Mouse (Mus musculus) erythroid progenitor cell, adult 5-6 weeks (primary cell): ENCODE results near the gene Cdiptos. TPM values are rescaled to one million over a fixed set of nuclear protein-coding genes. Genes with fewer than 3 reads are reported as not detected.
A peak's percentile ranks its signal among the peaks of the same experiment; 100 is the strongest.

ENCODE experiments used
- ATAC-seq: replicated peaks from 2 replicates; pipeline ENCODE4 v1.8.0; 2016; ENCODE audit warnings: moderate number of reproducible peaks, mild to moderate bottlenecking, moderate TSS enrichment, inconsistent platforms; ENCODE audit not compliant: poor library complexity, low FRiP score, severe bottlenecking
- total RNA-seq, 2 experiments: library from RNA; stranded (forward) in 1 of 2; stranded (reverse) in 1 of 2; fragments of 150-400 nt in 1 of 2; fragments of 186-747, 209-891 nt in 1 of 2; gene quantifications; 2 replicates each; pipeline versions ENCODE4 v1.2.3 to v1.2.4; 2015 to 2017; ENCODE audit warnings: low replicate concordance in 2 of 2

Cdiptos gene
- 2.9 TPM in 1 of 2 replicates, not detected in the other for total RNA-seq (2015; ENCODE audit: low replicate concordance)
- not detected in 2 replicates for total RNA-seq (2017; ENCODE audit: low replicate concordance)

DNA sequence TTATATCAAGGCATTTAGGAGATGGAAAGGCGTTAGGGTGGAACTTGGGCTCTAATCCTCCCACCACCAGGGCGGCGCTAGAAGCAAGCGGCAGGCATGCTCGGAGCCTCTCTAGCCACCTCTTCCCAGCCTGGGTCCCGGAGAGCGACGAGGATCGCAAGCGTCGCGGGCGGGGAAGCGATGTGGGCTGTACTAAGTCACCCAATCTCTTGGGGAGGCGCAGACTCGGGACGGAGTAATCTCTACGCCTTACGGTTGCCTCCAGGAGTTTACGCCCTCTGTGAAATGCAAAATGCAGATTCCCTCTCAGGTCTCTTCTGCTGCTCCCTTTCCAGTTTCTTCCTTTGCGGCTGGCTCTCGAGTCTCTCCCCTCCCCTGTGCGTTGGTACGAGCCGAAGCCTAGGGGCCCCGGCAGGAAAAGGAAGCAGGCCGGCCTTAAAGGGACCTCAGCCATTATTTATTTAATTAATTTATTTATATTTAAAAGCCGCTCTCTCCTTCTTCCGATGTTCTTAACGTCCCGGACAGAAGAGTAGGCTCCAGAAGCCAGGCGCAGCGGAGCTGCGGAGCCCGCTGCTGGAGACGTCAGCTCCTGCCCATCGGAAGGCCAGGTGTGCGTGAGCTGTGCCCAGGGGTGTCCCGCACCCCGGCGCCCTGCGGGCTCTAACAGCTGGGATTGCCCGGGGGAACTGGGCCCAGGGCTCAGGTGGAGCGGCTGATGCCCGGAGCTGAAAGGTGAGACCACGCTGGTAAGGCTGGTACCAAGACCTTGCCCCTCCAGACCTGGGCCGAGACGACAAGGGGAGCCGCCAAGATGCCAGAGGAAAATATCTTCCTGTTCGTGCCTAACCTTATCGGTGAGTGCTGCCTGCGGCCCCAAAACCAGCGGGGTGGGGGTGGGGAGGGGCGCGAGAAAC lies at the start of gene Cdiptos:
Cdiptos (minus strand) TSS at position 149 of the 917 bp plus-strand sequence.
- ATAC-seq = peak; percentile 94

DNA sequence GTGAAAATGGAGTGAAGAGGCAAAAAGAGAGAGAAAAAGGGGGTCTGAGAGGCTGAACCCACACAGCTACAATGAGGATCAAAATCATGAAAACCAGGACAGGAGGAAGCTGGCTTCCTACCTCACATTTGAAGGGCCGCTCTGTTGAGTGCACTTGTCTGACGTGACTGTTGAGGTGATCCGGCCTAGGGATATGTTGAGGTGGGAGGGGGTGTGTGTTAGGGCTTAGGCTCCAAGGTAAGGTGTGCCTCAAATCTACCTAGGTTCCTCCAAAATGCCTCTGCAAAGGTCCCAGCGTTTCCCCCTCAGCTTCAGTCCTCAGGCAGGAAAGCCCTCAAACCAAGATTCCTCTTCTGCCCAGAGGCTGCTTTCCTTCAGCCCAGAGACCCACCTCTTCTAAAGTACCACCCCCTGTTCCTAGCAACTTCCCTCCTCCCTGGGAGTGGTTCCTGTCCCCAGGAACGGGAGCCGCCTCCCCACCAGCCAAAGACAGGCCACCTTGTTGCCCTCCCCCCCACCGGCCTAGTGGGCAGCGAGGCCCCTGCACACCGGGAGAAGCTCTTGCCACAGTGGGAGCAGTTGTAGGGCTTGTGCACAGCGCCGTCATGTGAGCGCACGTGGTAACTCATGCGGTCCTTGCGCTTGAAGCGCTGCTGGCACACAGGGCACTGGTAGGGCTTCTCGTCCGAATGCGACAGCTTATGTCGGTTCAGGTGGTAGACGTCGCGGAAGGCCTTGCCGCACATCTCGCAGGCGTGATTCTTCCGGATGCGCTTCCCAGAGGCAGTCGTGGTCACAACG lies 49.1 kb upstream of the Cdiptos start:
- ATAC-seq = peak; percentile 39

DNA sequence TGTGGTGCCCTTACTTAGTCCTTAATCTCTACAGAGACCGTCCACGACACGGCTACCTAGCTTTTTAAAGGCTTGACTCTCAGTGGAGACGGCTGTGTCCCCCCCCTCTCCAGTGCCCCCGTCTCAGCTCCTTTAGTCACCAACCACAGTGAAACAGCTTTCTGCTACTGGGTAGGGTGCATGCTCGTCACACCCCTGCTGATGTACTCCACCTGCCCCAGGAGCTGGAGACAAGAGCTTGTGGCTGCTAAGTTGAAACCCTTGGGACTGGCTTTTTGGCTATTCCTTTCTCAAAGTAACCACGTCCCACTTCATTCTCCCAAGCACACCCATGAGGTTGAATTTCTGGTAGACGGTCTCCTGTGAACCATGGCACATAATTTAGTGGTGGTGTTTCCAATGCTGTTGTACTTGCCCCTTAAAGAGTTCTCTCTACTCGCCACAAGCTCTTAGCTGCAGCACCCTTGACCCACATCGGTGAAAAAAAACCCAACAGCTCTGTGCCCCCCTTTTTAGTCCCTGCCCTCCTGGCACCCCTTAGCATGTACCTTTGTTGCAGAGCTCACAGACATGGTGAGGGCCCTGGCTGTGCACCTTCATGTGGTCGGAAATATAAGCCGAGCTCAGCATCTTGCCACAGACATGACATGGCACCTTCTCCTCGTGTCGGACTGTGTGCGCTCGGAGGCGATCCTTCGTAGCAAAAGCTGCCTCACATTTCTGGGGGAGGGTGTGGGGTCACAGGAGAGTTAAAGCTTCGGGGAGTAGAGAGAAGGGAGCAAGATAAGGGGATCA lies 48.2 kb upstream of the Cdiptos start:
- ATAC-seq = no peak

DNA sequence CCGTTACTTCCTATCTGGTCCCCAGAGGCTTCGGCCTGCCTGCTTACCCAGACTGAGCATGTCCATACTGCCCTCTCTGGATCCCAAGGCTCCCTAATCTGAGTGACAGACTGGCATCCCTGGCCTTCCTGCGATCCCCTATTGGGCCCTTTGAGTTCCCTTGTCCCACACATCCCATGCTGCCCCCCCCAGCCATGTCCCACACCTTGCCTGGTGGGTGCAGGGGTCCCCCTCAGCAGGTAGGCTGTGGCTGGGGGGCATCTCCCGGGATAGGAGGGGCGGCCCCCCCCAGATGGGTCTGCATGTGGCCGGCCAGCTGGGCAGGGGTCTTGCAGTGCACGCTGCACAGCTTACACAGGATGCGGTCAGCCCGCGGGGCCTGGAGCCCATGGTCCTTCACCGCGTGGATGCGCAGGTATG lies 47.4 kb upstream of the Cdiptos start:
- ATAC-seq = no peak

DNA sequence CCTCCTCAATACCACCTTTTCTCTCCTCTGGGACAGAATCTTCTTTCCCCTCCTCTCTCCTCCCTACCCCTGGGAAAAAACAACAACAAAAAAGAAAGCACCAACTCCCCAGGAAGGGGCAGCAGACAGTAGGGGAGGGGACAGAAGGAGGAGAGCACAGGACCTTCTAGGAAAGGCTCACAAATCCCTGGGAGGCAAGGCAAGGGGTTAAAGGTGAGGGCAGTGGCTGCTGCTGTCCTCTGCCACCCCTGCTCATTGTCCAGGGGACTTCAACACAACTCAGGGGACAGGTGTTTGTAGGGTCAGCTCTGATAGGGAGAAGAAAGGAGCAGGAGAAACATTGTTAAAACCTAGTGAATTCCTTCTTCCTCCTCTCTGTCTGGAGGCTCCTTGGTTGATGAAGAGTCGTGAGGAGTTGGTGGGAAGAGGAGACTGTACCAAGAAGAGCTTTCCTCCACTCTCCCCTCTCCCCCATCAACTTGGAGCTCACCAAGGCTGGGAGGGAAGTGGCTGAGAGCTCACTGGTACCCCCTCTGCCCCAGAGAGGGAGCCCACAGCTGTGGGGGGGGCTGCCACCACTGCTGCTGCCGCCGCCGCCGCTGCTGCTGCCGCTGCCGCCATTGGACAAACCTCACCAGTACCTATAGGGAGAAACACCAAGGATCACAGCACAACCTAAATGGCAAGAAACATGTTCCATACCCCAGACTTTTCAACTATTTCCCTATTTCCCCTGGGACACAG lies 46.8 kb upstream of the Cdiptos start:
- no peak for ATAC-seq

DNA sequence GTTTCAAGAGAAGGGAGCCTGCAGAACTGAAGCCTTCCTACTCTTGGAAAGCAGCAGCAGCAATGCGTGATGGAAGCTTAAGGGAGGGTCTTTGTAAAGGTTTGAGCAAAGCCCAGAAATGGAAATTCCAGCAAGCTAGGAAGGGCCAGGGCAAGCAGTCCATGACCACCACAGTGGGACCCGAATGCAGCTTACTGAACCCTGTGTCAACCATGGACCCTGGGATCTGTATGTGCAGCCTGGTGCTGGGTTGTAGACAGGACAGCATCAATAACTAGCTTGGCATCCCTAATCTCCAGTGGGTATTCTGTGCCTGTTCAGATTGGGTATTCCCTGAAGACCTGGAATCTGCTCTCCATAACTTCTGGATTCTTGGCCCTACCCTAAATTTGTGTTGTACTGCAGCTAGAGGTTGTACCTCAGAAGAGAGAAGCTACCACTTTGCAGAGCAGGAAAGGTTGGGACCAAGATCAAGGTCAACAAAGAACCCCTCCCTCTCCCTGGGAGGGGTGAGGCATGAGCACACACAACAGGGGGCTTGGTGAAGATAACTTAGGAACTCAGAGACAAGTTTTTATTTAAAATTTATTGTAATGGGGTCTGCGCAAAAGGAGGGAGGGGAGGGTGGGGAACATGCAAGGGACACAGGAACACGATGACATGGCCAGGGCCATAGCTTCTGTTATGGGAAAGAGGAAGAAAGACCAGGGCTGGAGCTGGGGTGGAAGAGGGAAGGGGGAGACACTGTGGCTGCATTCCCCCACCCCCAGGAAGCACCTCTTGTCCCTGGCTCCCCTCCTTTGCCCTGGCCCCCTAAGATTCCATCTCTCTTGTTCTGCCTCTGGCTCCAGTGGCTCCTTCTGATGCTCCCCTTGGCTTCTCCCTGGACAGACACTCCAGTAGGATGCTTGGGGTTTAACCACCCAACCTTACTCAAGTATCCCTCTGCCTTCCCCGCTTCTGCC lies 45.9 kb upstream of the Cdiptos start:
- ATAC-seq = no peak

DNA sequence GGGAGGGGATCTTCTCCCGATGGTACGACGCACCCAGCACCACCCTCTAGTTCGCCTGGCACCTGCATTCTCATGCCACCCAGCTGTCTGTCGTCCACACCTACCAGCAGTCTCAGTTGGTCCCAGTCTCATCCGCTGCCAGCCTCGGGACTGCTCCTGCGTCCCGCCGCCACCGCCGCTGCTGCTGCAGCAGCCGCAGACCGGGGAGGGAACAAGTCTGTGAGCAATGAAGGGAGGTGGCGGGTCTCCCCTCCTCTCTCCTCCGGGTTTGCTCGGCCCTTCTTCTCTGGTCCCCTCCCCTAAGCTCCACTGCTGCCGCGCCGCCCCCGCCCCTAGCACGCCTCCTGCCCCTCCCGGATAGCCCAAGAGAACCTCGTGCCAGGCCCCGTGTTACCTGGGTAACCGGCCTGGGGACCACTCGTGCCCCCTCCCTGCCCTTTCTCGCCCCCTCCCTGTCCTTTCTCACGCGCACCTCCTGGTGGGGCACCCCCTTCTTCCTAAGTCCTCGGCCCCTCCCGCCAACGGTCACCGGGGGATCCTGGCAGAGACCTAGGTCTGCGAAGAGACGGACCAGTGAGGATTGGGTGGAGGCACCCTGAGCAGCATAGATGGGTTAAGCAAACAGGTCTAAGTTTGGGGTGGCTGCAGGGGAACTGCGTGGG lies 45.1 kb upstream of the Cdiptos start, which contains the start of the genes Gm42742 and Prrt2:
Gm42742 (minus strand) TSS at position 197 of the 662 bp plus-strand sequence.
Prrt2 (minus strand) TSS at position 311 of the 662 bp plus-strand sequence.
- no peak for ATAC-seq

DNA sequence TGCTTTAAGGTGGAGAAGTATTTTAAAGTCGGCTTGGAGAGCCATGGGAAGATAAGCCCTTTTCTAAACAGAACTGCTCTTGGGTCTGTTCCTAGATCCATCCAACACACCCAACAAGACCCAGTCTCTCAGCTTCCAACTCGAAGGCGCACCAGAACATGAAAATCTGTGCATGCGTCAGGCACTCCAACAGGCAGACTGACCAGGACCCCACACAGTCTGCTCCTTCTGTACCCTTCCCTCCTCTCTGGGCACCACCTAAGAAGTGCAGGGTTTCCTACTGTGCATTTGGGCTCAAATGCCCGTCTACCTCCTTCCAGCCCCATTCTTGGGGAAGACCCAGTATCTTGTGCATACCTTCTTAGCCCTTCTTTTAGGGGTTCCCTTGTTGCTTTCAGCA lies 44.6 kb upstream of the Cdiptos start:
- ATAC-seq = no peak

DNA sequence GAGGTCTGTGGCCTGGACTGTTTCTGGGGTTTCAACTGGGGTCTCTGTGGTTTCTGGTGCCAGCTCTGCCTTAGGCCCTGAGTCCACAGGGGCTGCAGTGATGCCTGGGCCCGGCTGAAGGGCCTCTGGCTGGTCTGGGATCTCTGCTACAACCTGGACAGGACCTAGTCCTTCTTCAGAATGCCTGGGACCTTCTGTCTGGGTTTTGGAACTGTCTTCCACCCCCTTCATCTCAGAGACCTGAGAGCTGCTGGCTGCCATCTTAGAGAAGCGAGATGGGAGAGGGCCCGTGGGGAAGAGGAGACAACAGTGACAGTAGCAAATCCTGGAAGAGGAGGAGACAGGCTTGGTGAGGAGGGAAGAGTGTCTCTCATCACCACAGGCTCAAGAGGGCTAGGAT lies 44.1 kb upstream of the Cdiptos start:
- ATAC-seq = no peak

DNA sequence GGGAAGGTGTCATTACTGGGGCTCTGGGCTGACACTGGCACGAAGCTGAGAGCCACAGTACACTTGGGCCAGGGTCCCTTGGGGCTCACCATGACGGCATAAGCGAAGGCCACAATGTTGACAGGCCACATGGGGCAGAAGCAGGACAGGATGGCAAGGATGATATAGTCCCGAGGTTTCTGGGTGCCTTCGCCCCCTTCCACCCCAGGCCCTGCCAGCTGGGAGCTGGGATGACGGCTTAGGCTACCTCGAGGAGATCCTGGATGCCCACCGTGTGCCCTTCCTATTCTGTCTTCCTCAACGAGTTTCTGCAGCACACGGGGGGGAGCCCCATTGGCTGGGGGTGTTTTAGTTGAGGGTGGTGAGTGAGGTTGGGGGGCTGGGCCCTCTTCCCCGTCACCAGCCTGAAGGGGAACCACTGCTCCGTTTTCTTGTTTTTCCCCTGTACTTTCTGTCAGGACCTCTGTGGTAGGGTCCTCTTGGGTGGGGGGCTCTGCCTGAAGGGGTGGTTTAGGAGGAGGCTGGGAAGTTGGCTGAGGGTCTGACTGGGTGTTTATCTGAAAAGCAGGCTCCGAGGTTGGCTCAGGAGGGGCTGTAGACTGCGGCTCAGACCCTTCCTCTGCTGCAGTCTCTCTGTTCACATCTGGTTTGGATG lies 43.5 kb upstream of the Cdiptos start:
- ATAC-seq = no peak

DNA sequence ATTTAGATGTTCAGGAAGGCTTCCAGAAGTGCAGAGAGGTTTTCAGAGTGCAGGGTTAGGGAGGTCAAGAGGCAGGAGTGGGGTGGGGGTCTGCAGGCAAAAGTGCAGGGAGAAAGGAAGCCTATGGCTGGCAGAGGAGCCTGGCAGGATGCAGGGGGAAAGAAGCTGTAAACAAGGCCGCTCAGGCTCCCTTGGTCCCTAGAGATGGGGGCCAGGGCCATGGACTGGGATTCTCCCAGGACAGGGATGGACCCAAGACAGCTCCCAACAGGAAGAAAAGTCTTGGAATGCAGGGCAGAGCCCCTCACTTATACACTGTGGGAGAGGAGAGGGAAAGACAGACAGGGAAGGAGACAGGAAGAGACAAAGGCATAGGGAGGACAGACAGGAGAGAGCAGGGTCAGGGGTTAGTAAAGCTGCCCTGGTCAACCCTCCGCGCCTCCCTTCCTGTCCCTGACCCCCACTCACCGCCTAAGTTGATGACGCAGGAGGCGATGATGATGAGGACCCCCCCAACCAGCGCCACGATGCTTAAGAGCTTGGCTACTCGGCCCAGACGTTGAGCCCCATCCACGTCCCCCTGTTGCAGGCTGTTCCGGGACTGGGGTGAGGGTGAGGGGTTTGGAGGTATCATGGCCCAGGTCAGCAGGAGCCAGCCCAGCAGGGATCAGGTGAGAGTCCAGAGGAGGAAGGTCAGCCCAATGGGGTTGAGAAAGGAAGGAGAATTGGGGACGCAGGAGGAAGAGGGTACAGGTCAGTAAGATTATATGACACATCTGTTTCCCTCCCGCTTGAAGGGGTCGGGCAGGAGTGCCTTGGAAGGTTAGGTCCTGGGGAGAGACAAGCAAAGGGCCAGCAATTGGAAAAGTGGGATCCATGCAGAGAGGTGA lies 42.8 kb upstream of the Cdiptos start:
- no peak for ATAC-seq

DNA sequence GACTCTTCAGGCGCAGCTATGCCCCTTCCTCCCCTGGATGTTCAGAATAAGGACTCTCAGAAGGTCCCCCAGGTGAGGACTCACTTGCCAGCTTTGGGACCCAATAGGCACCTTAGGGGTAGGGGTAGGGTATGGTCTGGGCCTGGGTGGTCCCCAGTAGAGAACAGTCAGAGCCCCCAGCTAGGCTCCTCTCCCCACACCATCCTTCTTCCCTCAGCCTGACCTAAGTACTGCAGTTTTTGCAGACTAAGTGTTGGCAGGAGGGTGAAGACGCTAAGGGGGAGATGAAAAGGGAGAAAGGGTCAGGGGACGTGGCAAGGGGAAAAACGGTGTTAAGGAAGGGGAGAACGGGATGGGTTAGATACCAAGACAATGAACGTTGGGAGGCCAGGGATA lies 42.0 kb upstream of the Cdiptos start:
- no peak for ATAC-seq

DNA sequence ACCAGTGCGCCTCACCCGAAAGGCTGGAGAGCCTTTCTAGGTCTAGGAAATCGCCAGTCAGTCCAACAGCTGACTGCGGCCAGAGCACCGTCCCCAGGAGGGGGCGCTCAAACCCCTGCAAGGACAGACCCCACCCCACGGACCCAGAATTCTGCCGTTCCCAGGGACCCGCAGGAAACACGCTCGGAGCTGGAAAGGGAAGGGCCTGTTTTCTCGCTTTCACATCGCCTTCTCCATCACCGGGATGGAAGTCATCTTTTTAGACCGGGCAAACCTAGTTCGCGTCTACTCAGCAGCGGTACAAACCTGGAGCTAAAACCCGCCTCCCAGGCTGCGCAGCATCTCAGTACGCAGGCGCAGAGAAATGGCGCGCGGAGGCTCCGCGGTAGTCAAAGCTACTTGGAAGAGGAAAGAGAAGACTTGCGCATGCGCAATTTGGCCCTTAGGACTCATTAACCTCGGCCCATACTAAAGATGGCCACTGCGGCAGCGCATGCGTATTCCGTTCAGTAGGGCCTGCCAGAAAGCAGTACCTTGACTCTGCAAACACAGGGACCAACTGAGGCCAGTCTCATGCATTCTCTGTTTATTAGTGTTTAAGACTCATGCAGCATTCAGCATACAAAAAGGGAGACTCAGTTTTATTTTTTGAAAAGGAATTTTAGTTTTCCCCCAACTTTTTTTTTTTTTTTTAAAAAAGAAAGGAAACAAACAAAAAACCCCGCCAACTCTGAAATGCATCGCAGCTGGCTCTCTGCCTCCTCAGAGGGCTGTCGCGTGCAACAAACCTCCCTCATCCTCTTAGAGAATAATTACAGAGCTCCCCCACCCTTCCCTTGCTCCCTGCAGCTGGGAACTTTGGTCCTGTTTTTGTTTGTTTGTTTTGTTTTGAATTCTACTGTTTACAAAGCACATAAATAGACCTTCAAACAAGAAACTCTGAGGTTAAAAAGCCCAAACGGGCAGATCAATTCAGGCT lies 41.4 kb upstream of the Cdiptos start, which contains the start of gene Pagr1a:
Pagr1a (minus strand) TSS at position 382 of the 979 bp plus-strand sequence.
- ATAC-seq = peak; percentile 75

DNA sequence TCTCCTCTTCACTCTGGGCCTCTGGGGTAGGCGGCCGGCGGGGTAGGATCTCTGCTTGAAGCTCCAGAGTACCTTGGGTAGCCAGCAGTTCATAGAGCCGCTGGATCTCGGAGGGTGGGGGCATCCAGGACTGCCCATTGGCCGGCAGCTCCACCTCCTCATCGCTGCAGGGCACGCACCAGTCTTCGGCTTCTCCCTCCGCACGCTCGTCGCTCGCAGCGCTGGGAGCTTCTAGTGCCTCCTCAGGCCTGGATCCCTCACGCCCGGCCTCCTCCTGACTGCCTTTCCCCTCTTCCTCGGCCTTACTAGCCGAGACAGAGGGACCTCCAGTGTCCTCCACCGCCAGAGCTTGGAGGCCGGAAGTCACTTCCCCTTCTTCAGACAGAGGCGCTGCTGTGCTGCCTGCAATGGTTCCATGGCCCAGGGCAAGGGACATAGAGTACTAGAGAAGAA lies 40.6 kb upstream of the Cdiptos start:
- peak; percentile 71 for ATAC-seq

DNA sequence TGATC lies 40.4 kb upstream of the Cdiptos start, which contains the start of gene Pagr1b:
Pagr1b (minus strand) TSS at position 4 of the 5 bp plus-strand sequence.
- no peak for ATAC-seq
